Comparison of ENCODE assay signal across 24 mouse cellular contexts in genomic region chr3:10091616-10092140, GRCm38 (mm10). TPM values are rescaled to one million over a fixed set of nuclear protein-coding genes. Genes with fewer than 3 reads are reported as not detected.
DNase-seq lines count a peak whose midpoint lies in the region; ATAC-seq and TF ChIP-seq lines count a peak whose summit lies in the region.
"Had no signal": no experiment of that assay in that cellular context is flagged by ENCODE, and none has a peak within 500 bp of the region (broad histone marks: within the 10 kb centered on the region; RNA-seq: fewer than 3 reads in every experiment).

No protein-coding gene starts in this region.

- no peak overlapping the region for H3K4me2 ChIP-seq in forebrain, embryonic 16.5 days (ENCODE audit: low read length)
- no peak overlapping the region for H3K4me2 ChIP-seq in forebrain, embryonic 12.5 days
- H3K4me2 ChIP-seq in heart, embryonic 16.5 days (ENCODE audit: low read depth, low read length): no peak overlapping the region
- no peak overlapping the region for H3K4me2 ChIP-seq in stomach, postnatal 0 days (replicated peaks; ENCODE audit: low read depth)
- H3K4me2 ChIP-seq: embryonic facial prominence, embryonic 12.5 days; hindbrain, embryonic 12.5 days; liver, embryonic 11.5 days; neural tube, embryonic 15.5 days had no signal

- H3K27ac ChIP-seq in forebrain, embryonic 16.5 days (ENCODE audit: low read length): no peak overlapping the region
- H3K27ac ChIP-seq in forebrain, embryonic 12.5 days: no peak overlapping the region
- peak overlapping the region; percentile 63 for H3K27ac ChIP-seq in heart, embryonic 16.5 days (ENCODE audit: low read length)
- H3K27ac ChIP-seq in stomach, postnatal 0 days (replicated peaks): no peak overlapping the region; the same call in none of the 2 replicates
- H3K27ac ChIP-seq: embryonic facial prominence, embryonic 12.5 days; heart, embryonic 10.5 days; hindbrain, embryonic 12.5 days; limb, embryonic 10.5 days; neural tube, embryonic 15.5 days; stomach, embryonic 15.5 days had no signal

- 0 out of 2 replicates have a peak, but pooled peaks have one; percentile 40 for ATAC-seq in forebrain, embryonic 16.5 days
- ATAC-seq in forebrain, embryonic 12.5 days (ENCODE audit: low FRiP score): no peak
- no peak for ATAC-seq in heart, embryonic 16.5 days (replicated peaks; ENCODE audit: extremely low read depth, insufficient read depth, low FRiP score)
- ATAC-seq in stomach, postnatal 0 days (ENCODE audit: low FRiP score, low TSS enrichment): peak; percentile 56
- ATAC-seq: inflammation-experienced regulatory T-cells, adult 6 months; midbrain, embryonic 16.5 days had no signal

- no peak overlapping the region for H3K4me3 ChIP-seq in forebrain, embryonic 16.5 days (replicated peaks; ENCODE audit: low read length)
- no peak overlapping the region for H3K4me3 ChIP-seq in forebrain, embryonic 12.5 days (replicated peaks)
- no peak overlapping the region for H3K4me3 ChIP-seq in heart, embryonic 16.5 days (ENCODE audit: low read length)
- H3K4me3 ChIP-seq in stomach, postnatal 0 days (ENCODE audit: low read depth, low read length): no peak overlapping the region
- H3K4me3 ChIP-seq: embryonic facial prominence, embryonic 12.5 days; erythroblast, embryonic 14.5 days; heart, embryonic 10.5 days; hindbrain, embryonic 12.5 days; limb, embryonic 10.5 days; neural tube, embryonic 15.5 days; stomach, embryonic 15.5 days had no signal

- H3K4me1 ChIP-seq in forebrain, embryonic 16.5 days (replicated peaks; ENCODE audit: control insufficient read depth, insufficient read depth, low read length): 0 out of 2 replicates have a peak, but pooled peaks cover 2% of the 10 kb centered on the region
- no peaks in the 10 kb centered on the region for H3K4me1 ChIP-seq in forebrain, embryonic 12.5 days
- H3K4me1 ChIP-seq in heart, embryonic 16.5 days (ENCODE audit: control insufficient read depth, insufficient read depth, low read length): peaks cover 5% of the 10 kb centered on the region; the same call in 1 of the 2 replicates
- 0 out of 2 replicates have a peak, but pooled peaks cover 3% of the 10 kb centered on the region for H3K4me1 ChIP-seq in stomach, postnatal 0 days (replicated peaks; ENCODE audit: control insufficient read depth, insufficient read depth)
- H3K4me1 ChIP-seq: hindbrain, embryonic 12.5 days; neural tube, embryonic 15.5 days had no signal

- no peaks in the 10 kb centered on the region for H3K27me3 ChIP-seq in forebrain, embryonic 16.5 days (replicated peaks; ENCODE audit: control insufficient read depth, insufficient read depth, low read length)
- no peaks in the 10 kb centered on the region for H3K27me3 ChIP-seq in forebrain, embryonic 12.5 days
- H3K27me3 ChIP-seq in heart, embryonic 16.5 days (ENCODE audit: control insufficient read depth, insufficient read depth, low read length): no peaks in the 10 kb centered on the region
- H3K27me3 ChIP-seq in stomach, postnatal 0 days (ENCODE audit: control insufficient read depth, insufficient read depth, low read length): no peaks in the 10 kb centered on the region
- H3K27me3 ChIP-seq: embryonic facial prominence, embryonic 12.5 days; neural tube, embryonic 15.5 days; stomach, embryonic 15.5 days had no signal

- DNase-seq in heart, postnatal 4 days: no peak
- peak; percentile 62 for DNase-seq in left cerebral cortex, postnatal 4 days
- DNase-seq in left cerebral cortex, adult 9 months (ENCODE audit: low spot score in 2 of 2): no peak
- peak; percentile 24 for DNase-seq in stomach, postnatal 0 days (ENCODE audit: low spot score)
- no peak for DNase-seq in thymus, adult 18-20 months
- DNase-seq: cerebellum, adult 11-12 months; gastrocnemius, postnatal 14 days; lung, adult 2 months; right cerebral cortex, postnatal 14 days; spleen, adult 18-20 months had no signal

- TF ChIP-seq CTCF in stomach, postnatal 0 days (IDR thresholded peaks at IDR 0.05; ENCODE audit: low read depth): no peak

- intact Hi-C loops in left cerebral cortex, postnatal 4 days (cut with DNase I): no loop called here

- TF ChIP-seq EP300 in stomach, postnatal 0 days (optimal IDR thresholded peaks at IDR 0.05): no peak

- no peaks in the 10 kb centered on the region for H3K36me3 ChIP-seq in forebrain, embryonic 16.5 days (ENCODE audit: control insufficient read depth, insufficient read depth)
- no peaks in the 10 kb centered on the region for H3K36me3 ChIP-seq in forebrain, embryonic 12.5 days (replicated peaks)
- no peaks in the 10 kb centered on the region for H3K36me3 ChIP-seq in heart, embryonic 16.5 days (ENCODE audit: control insufficient read depth, insufficient read depth)
- no peaks in the 10 kb centered on the region for H3K36me3 ChIP-seq in stomach, postnatal 0 days (ENCODE audit: control insufficient read depth, insufficient read depth, low read length)
- H3K36me3 ChIP-seq: embryonic facial prominence, embryonic 12.5 days; heart, embryonic 10.5 days; hindbrain, embryonic 12.5 days; limb, embryonic 10.5 days; neural tube, embryonic 15.5 days; stomach, embryonic 15.5 days had no signal

- 70% methylated on average over 6 of the region's 6 CpGs for WGBS in forebrain, embryonic 16.5 days
- WGBS in forebrain, embryonic 12.5 days: 84% methylated on average over 6 of the region's 6 CpGs
- 55% methylated on average over 6 of the region's 6 CpGs for WGBS in heart, embryonic 16.5 days
- 54% methylated on average over 6 of the region's 6 CpGs for WGBS in stomach, postnatal 0 days

- H3K9ac ChIP-seq in forebrain, embryonic 16.5 days (replicated peaks; ENCODE audit: low read depth, low read length): no peak overlapping the region
- no peak overlapping the region for H3K9ac ChIP-seq in forebrain, embryonic 12.5 days
- H3K9ac ChIP-seq in heart, embryonic 16.5 days (ENCODE audit: low read length): no peak overlapping the region
- no peak overlapping the region for H3K9ac ChIP-seq in stomach, postnatal 0 days (ENCODE audit: low read length)
- H3K9ac ChIP-seq: embryonic facial prominence, embryonic 12.5 days; hindbrain, embryonic 12.5 days; neural tube, embryonic 15.5 days; stomach, embryonic 15.5 days had no signal

- H3K9me3 ChIP-seq in forebrain, embryonic 16.5 days (ENCODE audit: control insufficient read depth, low read length): no peaks in the 10 kb centered on the region
- H3K9me3 ChIP-seq in forebrain, embryonic 12.5 days: no peaks in the 10 kb centered on the region
- no peaks in the 10 kb centered on the region for H3K9me3 ChIP-seq in heart, embryonic 16.5 days (replicated peaks; ENCODE audit: control insufficient read depth, low read length)
- H3K9me3 ChIP-seq in stomach, postnatal 0 days (ENCODE audit: control insufficient read depth, low read length): no peaks in the 10 kb centered on the region
- H3K9me3 ChIP-seq: embryonic facial prominence, embryonic 12.5 days; heart, embryonic 10.5 days; hindbrain, embryonic 12.5 days; limb, embryonic 10.5 days; neural tube, embryonic 15.5 days; stomach, embryonic 15.5 days had no signal

RNA-seq across cellular contexts. Expression of gene Gm9833, which starts 3.8 kb away (rescaled TPM):
- 9.0 and 11.6 TPM in 2 replicates for polyA plus RNA-seq in forebrain, embryonic 16.5 days (2015; fragmentation: Nextera tagmentation; extraction: Ambion mirVana)
- polyA plus RNA-seq in forebrain, embryonic 12.5 days (2016; fragmentation: Nextera tagmentation; extraction: Ambion mirVana): 5.8 and 11.0 TPM in 2 replicates
- polyA plus RNA-seq in heart, embryonic 16.5 days (2015; fragmentation: Nextera tagmentation; extraction: Ambion mirVana): 2.5 and 3.5 TPM in 2 replicates
- total RNA-seq in heart, postnatal 4 days (2021): 1 to 10 TPM; 3.6 to 5.6 TPM
- 10 to 100 TPM; 23.2 to 24.3 TPM for total RNA-seq in left cerebral cortex, postnatal 4 days (2021)
- polyA plus RNA-seq in stomach, postnatal 0 days (2015; fragmentation: Nextera tagmentation; extraction: Ambion mirVana): 0.69 and 0.75 TPM in 2 replicates
- polyA plus RNA-seq: adrenal gland, adult 2 months had no signal

Comparison
In these comparisons a context has a peak if more than half of its experiments do, and no peak if none do; other contexts are left out.
1. ATAC-seq: peak in forebrain, embryonic 16.5 days (single experiment) and stomach, postnatal 0 days (single experiment); none in forebrain, embryonic 12.5 days (single experiment) and heart, embryonic 16.5 days (single experiment).
2. DNase-seq: peak in left cerebral cortex, postnatal 4 days (single experiment) and stomach, postnatal 0 days (single experiment); none in heart, postnatal 4 days (single experiment), left cerebral cortex, adult 9 months (0 of 2) and thymus, adult 18-20 months (0 of 2).